Mouse (Mus musculus): Measurements from ENCODE around the gene Rgs3. TPM values are rescaled to one million over a fixed set of nuclear protein-coding genes. Genes with fewer than 3 reads are reported as not detected.
A peak's percentile ranks its signal among the peaks of the same experiment; 100 is the strongest.

Rgs3 gene
- polyA plus RNA-seq, 1 experiment from 2014 or later, result 43.3 TPM

DNA sequence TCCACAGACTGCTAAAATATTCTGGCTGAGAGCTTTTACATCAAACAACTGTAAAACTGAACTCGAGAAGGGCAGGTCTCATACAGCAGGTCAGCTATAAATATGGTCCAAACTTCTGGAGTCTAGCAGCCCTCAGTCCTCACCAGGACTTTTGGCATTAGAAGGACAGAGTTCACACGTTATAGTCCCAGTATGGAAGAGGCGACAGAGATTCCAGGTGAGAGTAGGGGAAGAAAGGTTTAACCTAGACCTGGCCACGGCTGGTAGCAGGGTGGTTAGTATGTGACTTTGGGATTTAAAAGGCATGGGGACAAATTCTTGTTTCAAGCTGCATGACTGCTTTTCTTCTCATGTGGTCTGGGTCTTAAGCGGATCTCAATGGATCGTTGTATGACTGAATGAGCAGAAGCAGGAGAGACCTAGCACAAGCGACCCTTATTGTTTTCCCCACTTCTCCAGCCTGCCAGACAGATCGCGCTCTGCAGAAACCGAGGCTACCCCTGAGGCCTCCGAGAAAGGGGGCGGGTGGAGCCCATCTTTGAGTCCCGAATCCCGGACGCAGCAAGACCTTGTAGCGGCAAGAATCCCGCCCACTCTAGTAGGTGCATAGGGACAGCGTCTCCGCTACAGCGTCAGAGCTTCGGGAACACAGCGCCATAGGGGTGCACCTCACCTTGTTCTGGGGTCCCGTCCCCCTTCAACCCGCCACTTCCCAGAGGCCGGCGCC is 40.4 kb upstream of the Rgs3 start:
- peak; percentile 75 for ATAC-seq (ENCODE audit: insufficient number of reproducible peaks, insufficient read depth, low FRiP score, low TSS enrichment, low read depth)
- H3K4me1 ChIP-seq (replicated peaks), result peaks cover 44% of the 10 kb centered on the region

DNA sequence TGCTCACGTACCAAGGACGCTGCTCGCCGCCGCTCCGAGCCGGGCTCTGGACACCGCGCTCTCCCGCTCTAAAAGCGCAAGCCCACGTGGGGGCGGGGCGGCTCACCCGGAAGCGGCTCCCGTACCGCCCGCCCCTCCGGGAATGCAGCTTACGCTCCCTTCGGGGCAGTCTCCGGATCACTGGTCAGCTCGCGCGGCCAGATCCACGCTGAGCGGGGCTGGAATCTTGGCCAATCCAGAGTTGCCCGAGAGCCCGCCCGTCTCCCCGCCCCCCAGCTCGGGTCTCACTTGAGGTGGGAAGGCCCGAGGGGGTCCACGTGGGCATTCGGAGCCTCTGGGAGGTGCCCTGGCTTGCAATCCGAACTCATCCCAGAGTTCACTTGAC is 39.8 kb upstream of the Rgs3 start, which contains the start of gene Alad:
Alad (minus strand) TSS at position 70 of the 385 bp plus-strand sequence.
- Histone ChIP-seq H3K36me3 (peaks cover 18% of the 10 kb centered on the region; the same call in 1 of the 2 replicates), H3K9me3 (no peaks in the 10 kb centered on the region), H3K4me1 (replicated peaks) (peaks cover 45% of the 10 kb centered on the region), H3K27me3 (no peaks in the 10 kb centered on the region), H3K4me2 (peak within 1 kb of the TSS; percentile 68), H3K4me3 (replicated peaks) (peak within 1 kb of the TSS; percentile 73), H3K9ac (replicated peaks) (peak within 1 kb of the TSS; percentile 78), H3K27ac (peak within 1 kb of the TSS; percentile 89)
- ATAC-seq (ENCODE audit: insufficient number of reproducible peaks, insufficient read depth, low FRiP score, low TSS enrichment, low read depth), result peak; percentile 79
- WGBS, result under 1% methylated on average over 37 of the region's 37 CpGs

More for the DNA sequence above, 40.4 kb upstream of the Rgs3 start:
- 1% methylated on average over 26 of the region's 26 CpGs for WGBS
- Histone ChIP-seq H3K36me3 (peaks cover 18% of the 10 kb centered on the region; the same call in 1 of the 2 replicates), H3K27me3 (no peaks in the 10 kb centered on the region), H3K27ac (peak overlapping the region; percentile 89), H3K9me3 (no peaks in the 10 kb centered on the region), H3K4me3 (replicated peaks) (peak overlapping the region; percentile 73), H3K4me2 (peak overlapping the region; percentile 68), H3K9ac (replicated peaks) (peak overlapping the region; percentile 78)

DNA sequence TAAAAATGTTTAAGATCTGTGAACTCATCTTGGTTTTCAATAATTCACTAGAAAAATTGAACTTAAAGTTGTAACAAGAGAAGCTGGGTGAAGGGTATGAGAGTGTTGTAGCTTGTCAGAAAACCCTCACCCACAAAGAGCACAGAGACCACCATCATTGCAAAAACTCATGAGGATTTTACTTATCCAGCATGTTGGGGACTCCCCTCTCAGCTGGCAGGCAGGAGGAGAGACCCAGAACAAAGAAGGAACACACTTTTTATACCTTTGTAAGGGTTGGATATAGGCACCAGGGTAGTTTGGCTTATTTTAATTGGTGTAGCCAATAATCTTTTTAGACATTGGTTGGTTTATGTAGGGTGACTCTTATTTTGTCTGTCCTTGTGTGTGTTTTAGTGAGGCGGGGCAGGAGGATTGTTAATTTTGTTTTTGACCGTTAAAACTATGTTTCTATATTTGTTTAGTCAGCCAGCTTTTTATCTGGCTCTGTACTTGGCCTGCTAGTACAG is 38.7 kb upstream of the Rgs3 start:
- Histone ChIP-seq H3K36me3 (peaks cover 18% of the 10 kb centered on the region; the same call in 1 of the 2 replicates), H3K9ac (replicated peaks) (no peak overlapping the region), H3K4me1 (replicated peaks) (peaks cover 39% of the 10 kb centered on the region), H3K9me3 (no peaks in the 10 kb centered on the region), H3K27me3 (no peaks in the 10 kb centered on the region), H3K4me3 (replicated peaks) (no peak overlapping the region), H3K4me2 (no peak overlapping the region; the same call in 1 of the 2 replicates), H3K27ac (no peak overlapping the region)
- no peak for ATAC-seq (ENCODE audit: insufficient number of reproducible peaks, insufficient read depth, low FRiP score, low TSS enrichment, low read depth)
- 96% methylated on average over 2 of the region's 2 CpGs for WGBS

DNA sequence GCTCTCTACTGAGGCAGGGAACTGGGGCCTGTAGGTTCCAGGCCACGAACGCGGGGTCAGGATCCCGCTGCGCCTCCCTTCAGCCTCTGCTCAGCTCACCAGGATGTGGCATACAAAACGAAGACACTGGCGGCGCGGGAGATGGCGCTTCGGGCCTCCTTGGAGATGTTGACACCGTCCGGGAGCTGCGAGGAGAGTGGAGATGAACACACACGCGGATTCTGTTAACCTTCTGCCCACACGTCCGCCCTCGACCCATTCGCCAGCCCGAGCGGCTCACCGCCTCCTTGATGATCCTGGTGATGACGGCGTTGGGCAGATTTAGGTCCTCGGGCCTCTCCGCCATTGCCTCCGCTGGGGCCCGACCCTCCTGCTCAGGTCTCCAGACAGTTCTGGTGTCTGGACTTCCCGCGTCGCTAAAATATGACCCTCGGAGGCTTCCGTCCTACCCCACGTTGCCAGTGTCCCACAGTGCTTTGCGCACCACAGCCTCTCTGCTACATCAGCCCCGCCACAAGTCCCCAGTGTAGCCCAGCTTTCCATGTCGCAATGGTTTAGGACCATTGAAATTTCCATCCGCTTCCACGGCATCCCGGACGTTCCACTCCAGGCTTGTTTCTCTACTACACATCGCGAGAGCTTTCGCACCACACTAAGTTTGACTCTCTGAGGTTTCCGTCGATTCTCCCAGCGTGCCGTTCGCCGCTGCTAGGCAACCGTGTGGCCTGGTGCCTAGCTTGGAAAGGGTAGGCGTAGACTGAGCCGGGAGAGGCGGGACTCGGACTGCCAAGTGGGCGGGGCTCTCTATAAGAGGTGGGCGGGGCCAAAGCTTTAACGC is 34.8 kb upstream of the Rgs3 start, which contains the start of the genes Pole3 and 4933430I17Rik:
Pole3 (minus strand) TSS at position 418 of the 838 bp plus-strand sequence.
4933430I17Rik (plus strand) TSS at position 719 of the 838 bp plus-strand sequence.
- H3K9ac ChIP-seq (replicated peaks), result peak within 1 kb of the TSS; percentile 85
- H3K4me1 ChIP-seq (replicated peaks), result peaks cover 12% of the 10 kb centered on the region
- H3K9me3 ChIP-seq, result no peaks in the 10 kb centered on the region
- peak within 1 kb of the TSS; percentile 84 for H3K4me3 ChIP-seq (replicated peaks)
- H3K27ac ChIP-seq, result peak within 1 kb of the TSS; percentile 92
- H3K4me2 ChIP-seq, result peak within 1 kb of the TSS; percentile 90
- ATAC-seq (ENCODE audit: insufficient number of reproducible peaks, insufficient read depth, low FRiP score, low TSS enrichment, low read depth), result peak; percentile 98
- H3K27me3 ChIP-seq, result no peaks in the 10 kb centered on the region
- under 1% methylated on average over 59 of the region's 59 CpGs for WGBS
- peaks cover 18% of the 10 kb centered on the region; the same call in 1 of the 2 replicates for H3K36me3 ChIP-seq

DNA sequence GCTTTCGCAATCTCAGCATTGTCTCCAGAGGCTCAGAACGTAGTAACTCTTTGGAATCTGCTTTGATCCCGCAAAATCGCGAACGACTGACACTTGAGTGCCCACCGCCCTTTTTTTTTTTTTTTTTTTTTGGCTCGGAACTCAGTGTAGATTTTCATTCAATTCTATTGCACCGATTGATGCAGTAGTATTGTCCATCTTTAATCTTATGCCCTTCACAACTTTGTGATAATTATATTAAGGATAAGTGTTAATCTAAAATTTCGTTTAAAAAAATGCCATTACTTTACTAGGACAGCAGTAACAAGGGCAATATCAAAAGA is 34.2 kb upstream of the Rgs3 start:
- Histone ChIP-seq H3K4me2 (peak overlapping the region; percentile 90), H3K27me3 (no peaks in the 10 kb centered on the region), H3K9me3 (no peaks in the 10 kb centered on the region), H3K4me3 (replicated peaks) (peak overlapping the region; percentile 84), H3K4me1 (replicated peaks) (peaks cover 12% of the 10 kb centered on the region), H3K36me3 (peaks cover 18% of the 10 kb centered on the region; the same call in 1 of the 2 replicates), H3K27ac (no peak overlapping the region), H3K9ac (replicated peaks) (peak overlapping the region; percentile 85; the same call in 1 of the 2 replicates)
- under 1% methylated on average over 10 of the region's 10 CpGs for WGBS
- ATAC-seq (ENCODE audit: insufficient number of reproducible peaks, insufficient read depth, low FRiP score, low TSS enrichment, low read depth), result no peak

DNA sequence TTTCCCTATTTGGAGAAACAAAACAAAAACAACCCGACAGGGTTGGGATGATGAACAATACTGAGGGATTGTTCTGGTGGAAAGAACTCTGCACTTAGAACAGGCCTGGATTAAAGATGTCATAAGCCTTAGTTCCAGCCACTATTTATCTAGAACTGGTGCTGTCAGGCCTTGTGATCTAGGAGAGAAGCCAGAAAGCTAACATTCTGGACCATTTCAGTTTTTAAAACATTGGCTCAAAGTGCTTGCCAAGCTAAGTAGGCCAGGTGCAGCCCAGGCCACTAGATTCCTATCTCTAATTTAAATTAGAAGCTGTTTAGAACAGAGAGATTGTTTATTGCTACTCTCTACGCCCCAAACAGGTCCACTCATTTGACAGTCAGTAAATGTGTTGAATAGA is 33.4 kb upstream of the Rgs3 start:
- no peak overlapping the region for H3K27ac ChIP-seq
- WGBS, result 59% methylated on average over 2 of the region's 2 CpGs
- peaks cover 18% of the 10 kb centered on the region; the same call in 1 of the 2 replicates for H3K36me3 ChIP-seq
- H3K27me3 ChIP-seq, result no peaks in the 10 kb centered on the region
- peaks cover 12% of the 10 kb centered on the region for H3K4me1 ChIP-seq (replicated peaks)
- no peak overlapping the region for H3K4me3 ChIP-seq (replicated peaks)
- no peak for ATAC-seq (ENCODE audit: insufficient number of reproducible peaks, insufficient read depth, low FRiP score, low TSS enrichment, low read depth)
- H3K4me2 ChIP-seq, result no peak overlapping the region
- no peak overlapping the region for H3K9ac ChIP-seq (replicated peaks)
- H3K9me3 ChIP-seq, result no peaks in the 10 kb centered on the region

DNA sequence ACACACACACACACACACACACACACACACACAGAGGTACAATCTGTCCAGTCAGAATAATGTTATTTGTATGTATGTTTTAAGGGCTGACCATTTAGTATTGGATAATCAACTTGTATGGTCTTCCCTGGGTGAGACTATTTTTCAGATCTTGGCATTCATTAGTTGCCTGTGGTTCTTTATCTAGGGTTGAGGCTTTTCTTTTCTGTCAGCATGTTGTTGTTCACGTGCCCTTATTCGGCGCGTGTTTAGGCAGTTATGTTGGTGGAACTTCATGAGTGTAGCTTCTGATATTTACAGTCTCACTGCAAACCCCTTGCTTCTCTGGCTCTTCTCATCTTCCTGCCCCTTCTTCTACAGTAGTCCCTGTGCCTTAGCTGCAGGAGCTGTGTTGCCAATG is 32.0 kb upstream of the Rgs3 start:
- peaks cover 13% of the 10 kb centered on the region; the same call in 1 of the 2 replicates for H3K36me3 ChIP-seq
- H3K27me3 ChIP-seq, result no peaks in the 10 kb centered on the region
- no peak overlapping the region for H3K27ac ChIP-seq
- no peak overlapping the region for H3K4me3 ChIP-seq (replicated peaks)
- H3K9me3 ChIP-seq, result no peaks in the 10 kb centered on the region
- H3K4me2 ChIP-seq, result no peak overlapping the region
- peaks cover 12% of the 10 kb centered on the region for H3K4me1 ChIP-seq (replicated peaks)
- H3K9ac ChIP-seq (replicated peaks), result no peak overlapping the region
- no peak for ATAC-seq (ENCODE audit: insufficient number of reproducible peaks, insufficient read depth, low FRiP score, low TSS enrichment, low read depth)
- 87% methylated on average over 4 of the region's 4 CpGs for WGBS

DNA sequence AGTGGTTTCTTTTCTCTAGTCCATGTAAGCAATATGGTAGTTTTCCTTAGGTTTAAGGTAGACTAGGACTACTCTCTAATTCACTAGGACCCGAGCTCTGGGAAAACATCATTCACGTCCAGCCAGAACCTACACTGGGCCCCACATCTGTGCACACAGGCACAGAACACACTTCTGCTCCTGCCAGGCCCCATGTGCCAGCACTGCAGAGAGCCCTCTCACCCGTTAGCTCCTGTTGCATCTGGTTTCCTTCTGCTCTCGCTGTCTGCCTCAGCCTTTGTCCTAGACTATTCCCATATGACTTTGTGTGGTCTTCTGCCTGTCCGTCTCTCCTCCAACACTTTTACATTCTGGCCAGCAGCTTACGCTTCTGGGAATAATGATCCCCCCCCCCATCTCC is 25.9 kb upstream of the Rgs3 start:
- Histone ChIP-seq H3K27ac (peak overlapping the region; percentile 64; the same call in 1 of the 2 replicates), H3K9me3 (no peaks in the 10 kb centered on the region), H3K4me3 (replicated peaks) (no peak overlapping the region), H3K4me1 (replicated peaks) (no peaks in the 10 kb centered on the region; the same call in 1 of the 2 replicates), H3K36me3 (no peaks in the 10 kb centered on the region), H3K9ac (replicated peaks) (no peak overlapping the region), H3K27me3 (no peaks in the 10 kb centered on the region), H3K4me2 (no peak overlapping the region)
- WGBS, result 65% methylated on average over 6 of the region's 6 CpGs
- ATAC-seq (ENCODE audit: insufficient number of reproducible peaks, insufficient read depth, low FRiP score, low TSS enrichment, low read depth), result no peak

DNA sequence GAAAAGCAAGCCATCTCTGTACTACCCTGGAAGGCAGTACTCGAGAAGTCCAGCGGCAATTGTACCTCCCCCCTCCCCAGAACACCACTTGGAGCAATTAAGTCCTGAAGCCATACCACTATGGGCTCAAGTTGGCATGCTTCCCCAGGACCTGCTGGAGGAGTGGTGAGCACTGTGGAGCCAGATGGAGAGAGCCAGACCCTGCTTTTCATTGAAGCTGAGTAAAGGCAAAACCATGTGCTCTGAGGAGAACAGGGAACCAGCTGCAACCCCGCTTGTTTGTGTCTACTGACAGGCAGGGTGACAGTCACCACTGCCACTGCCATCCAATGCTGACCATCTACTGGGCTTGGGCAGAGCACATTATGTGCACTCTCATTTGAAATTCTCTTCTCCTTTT is 17.8 kb upstream of the Rgs3 start:
- no peak overlapping the region for H3K27ac ChIP-seq
- WGBS, result 67% methylated on average over 3 of the region's 3 CpGs
- ATAC-seq (ENCODE audit: insufficient number of reproducible peaks, insufficient read depth, low FRiP score, low TSS enrichment, low read depth), result no peak

DNA sequence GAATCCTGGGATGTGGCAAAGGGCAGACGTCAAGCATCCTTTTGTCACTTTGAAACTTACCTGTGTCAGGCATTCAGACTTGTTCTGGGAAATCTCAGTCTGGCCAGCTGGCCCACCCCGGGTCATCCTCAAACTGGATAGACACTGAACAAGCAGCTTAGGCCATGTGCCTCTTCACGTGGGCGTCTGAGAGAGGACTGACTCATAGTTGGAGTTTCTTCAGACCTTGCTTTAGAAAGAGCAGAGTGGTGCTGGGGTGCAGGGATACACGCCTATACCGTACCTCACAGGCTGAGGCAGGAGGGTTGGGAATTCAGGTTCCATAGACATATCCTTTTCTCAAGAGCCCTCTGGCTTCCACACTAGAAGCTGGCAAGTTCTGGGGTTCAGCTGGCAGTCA is 15.9 kb upstream of the Rgs3 start:
- Histone ChIP-seq H3K27ac (no peak overlapping the region), H3K4me1 (replicated peaks) (no peaks in the 10 kb centered on the region), H3K4me3 (replicated peaks) (no peak overlapping the region), H3K36me3 (no peaks in the 10 kb centered on the region), H3K27me3 (no peaks in the 10 kb centered on the region), H3K9me3 (no peaks in the 10 kb centered on the region), H3K4me2 (no peak overlapping the region), H3K9ac (replicated peaks) (no peak overlapping the region)
- WGBS, result 85% methylated on average over 6 of the region's 6 CpGs
- ATAC-seq (ENCODE audit: insufficient number of reproducible peaks, insufficient read depth, low FRiP score, low TSS enrichment, low read depth), result no peak

More for the DNA sequence above, 17.8 kb upstream of the Rgs3 start:
- Histone ChIP-seq H3K9ac (replicated peaks) (no peak overlapping the region), H3K27me3 (no peaks in the 10 kb centered on the region), H3K36me3 (no peaks in the 10 kb centered on the region), H3K9me3 (no peaks in the 10 kb centered on the region), H3K4me3 (replicated peaks) (no peak overlapping the region), H3K4me1 (replicated peaks) (no peaks in the 10 kb centered on the region), H3K4me2 (no peak overlapping the region)

DNA sequence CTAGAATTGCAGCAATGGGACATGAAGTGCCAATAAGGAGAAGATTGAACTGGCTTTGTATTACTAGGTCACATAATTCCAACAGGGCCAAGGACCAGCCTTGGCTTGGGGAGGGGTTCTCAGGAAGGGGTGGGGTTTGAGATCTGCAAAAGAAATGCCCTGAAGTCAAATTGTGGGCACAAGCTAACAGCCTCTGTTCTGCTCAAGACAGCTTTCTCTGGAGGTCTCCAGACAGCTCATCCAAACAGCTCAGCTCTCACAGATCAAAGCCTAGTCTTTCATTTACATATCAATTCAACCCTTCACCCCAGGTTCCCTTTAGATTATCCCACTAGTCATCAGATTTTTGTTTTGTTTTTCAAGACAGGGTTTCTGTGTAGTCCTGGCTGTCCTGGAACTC is 14.8 kb upstream of the Rgs3 start:
- Histone ChIP-seq H3K9ac (replicated peaks) (no peak overlapping the region), H3K4me3 (replicated peaks) (no peak overlapping the region), H3K27me3 (no peaks in the 10 kb centered on the region), H3K4me2 (no peak overlapping the region), H3K4me1 (replicated peaks) (no peaks in the 10 kb centered on the region), H3K36me3 (no peaks in the 10 kb centered on the region), H3K27ac (no peak overlapping the region), H3K9me3 (no peaks in the 10 kb centered on the region)
- no peak for ATAC-seq (ENCODE audit: insufficient number of reproducible peaks, insufficient read depth, low FRiP score, low TSS enrichment, low read depth)
